Mouse (Mus musculus) adrenal gland (tissue): ENCODE measurements around the gene Ston2.
"Not testable (repeated sequence)": the region's sequence is repeated elsewhere in the genome, so short reads cannot be mapped to it uniquely, and the experiment has no call there.

ENCODE experiments used
- intact Hi-C: fragments of 180-260 bp; cut with DNase I; formaldehyde crosslinking; loops from one replicate; pipeline ENCODE4 v1.15.1; 2025
- microRNA-seq, 2 experiments: library from miRNA; unstranded; fragments of <30 nt; microRNA quantifications; one replicate each; pipeline ENCODE4; 2019

The Ston2 gene

GRCm38 (mm10) chr12:91604600-91604999 is 183.6 kb downstream of the Ston2 start:
- intact Hi-C loops = no loop called here

GRCm38 (mm10) chr12:91592128-91592527 is 196.1 kb downstream of the Ston2 start:
- intact Hi-C loops = no loop called here

- intact Hi-C loops = no loop called here
Observed at GRCm38 (mm10) chr12:91591191-91591590, 197.0 kb downstream of the Ston2 start.

GRCm38 (mm10) chr12:91590716-91591115 is 197.5 kb downstream of the Ston2 start:
- intact Hi-C loops = no loop called here

GRCm38 (mm10) chr12:91589847-91590690 is 198.1 kb downstream of the Ston2 start, which contains the start of gene Gtf2a1:
Gene Gtf2a1, minus strand, starts transcription at chr12:91590487.
- intact Hi-C loops = no loop called here

- intact Hi-C loops = no loop called here
Observed at GRCm38 (mm10) chr12:91589542-91589846, 198.7 kb downstream of the Ston2 start.

GRCm38 (mm10) chr12:91588670-91589541 is 199.3 kb downstream of the Ston2 start:
- intact Hi-C loops = no loop called here

- intact Hi-C loops = no loop called here
Observed at GRCm38 (mm10) chr12:91588176-91588669, 200.0 kb downstream of the Ston2 start.

GRCm38 (mm10) chr12:91587491-91588033 is 200.6 kb downstream of the Ston2 start:
- intact Hi-C loops = no loop called here

GRCm38 (mm10) chr12:91587077-91587476 is 201.1 kb downstream of the Ston2 start:
- intact Hi-C loops = no loop called here

- intact Hi-C loops = not testable (repeated sequence)
Observed at GRCm38 (mm10) chr12:91585815-91586214, 202.4 kb downstream of the Ston2 start.

GRCm38 (mm10) chr12:91585206-91585605 is 203.0 kb downstream of the Ston2 start:
- intact Hi-C loops = no loop called here

GRCm38 (mm10) chr12:91583409-91583808 is 204.8 kb downstream of the Ston2 start:
- intact Hi-C loops = no loop called here

Small RNA genes lying within 50 kb of the gene (microRNA-seq; reads per million reads assigned to microRNA genes)
- 0 reads per million in 2 experiments for gene Gm22015
